Mouse (Mus musculus) liver, embryonic 16.5 days (tissue): ENCODE data around the gene Hnf1b. TPM values are rescaled to one million over a fixed set of nuclear protein-coding genes. Genes with fewer than 3 reads are reported as not detected.
A peak's percentile ranks its signal among the peaks of the same experiment; 100 is the strongest.

ENCODE experiments used
- ATAC-seq: fragments of 200-750 bp; cut with Nextera tagmentation; 2 replicates; pipeline ENCODE4 v1.8.0; 2017; ENCODE audit warnings: low read depth, mild to moderate bottlenecking, moderate number of reproducible peaks, moderate library complexity
- H3K27ac ChIP-seq: fragments of 300-500 bp; sonication (generic); 2 replicates; pipeline ENCODE4 v1.5.1; 2014; ENCODE audit warnings: mild to moderate bottlenecking, low read length
- H3K27me3 ChIP-seq: fragments of 300-500 bp; sonication (generic); 2 replicates; pipeline ENCODE4 v1.6.1; 2014; ENCODE audit warnings: low read depth, low read length, mixed read lengths; ENCODE audit not compliant: control insufficient read depth, insufficient read depth
- H3K36me3 ChIP-seq: fragments of 300-500 bp; sonication (generic); 2 replicates; pipeline ENCODE4 v1.6.1; 2014; ENCODE audit warnings: mild to moderate bottlenecking; ENCODE audit not compliant: control insufficient read depth, insufficient read depth
- H3K4me1 ChIP-seq: fragments of 300-500 bp; sonication (generic); 2 replicates; pipeline ENCODE4 v1.6.1; 2014; ENCODE audit warnings: low read depth, low read length, mixed read lengths; ENCODE audit not compliant: control insufficient read depth
- H3K4me2 ChIP-seq: fragments of 300-500 bp; sonication (generic); 2 replicates; pipeline ENCODE4 v1.6.1; 2014; ENCODE audit warnings: low read depth, low read length, mixed read lengths
- H3K4me3 ChIP-seq: fragments of 300-500 bp; sonication (generic); 2 replicates; pipeline ENCODE4 v1.5.1; 2014; ENCODE audit warnings: low read depth, mild to moderate bottlenecking, low read length
- H3K9ac ChIP-seq: fragments of 300-500 bp; sonication (generic); 2 replicates; pipeline ENCODE4 v1.6.1; 2014; ENCODE audit warnings: low read depth, low read length
- H3K9me3 ChIP-seq: fragments of 300-500 bp; sonication (generic); replicated peaks from 2 replicates; pipeline ENCODE4 v1.6.1; 2016; ENCODE audit warnings: low read length; ENCODE audit not compliant: control insufficient read depth
- WGBS: fragments of 180-500 bp; shearing (Covaris S2); extraction: QIAGEN DNeasy Blood & Tissue Kit; methylation state at CpG from one replicate; pipeline ENCODE4 v1.1.7; 2014; ENCODE audit not compliant: insufficient replicate concordance; 5-methylcytosine and 5-hydroxymethylcytosine counted together
- polyA plus RNA-seq: library from polyadenylated mRNA; unstranded; fragments of >200 nt; fragmentation: Nextera tagmentation; extraction: Ambion mirVana; gene quantifications from 2 replicates; pipeline ENCODE4 v1.2.1, GENCODE M21; 2015

Gene Hnf1b
- 4.6 and 5.9 TPM in 2 replicates for polyA plus RNA-seq

GRCm38 (mm10) chr11:83849529-83850335, at the start of gene Hnf1b:
TSS of gene Hnf1b (plus strand) at chr11:83850063.
- WGBS, result 6% methylated on average over 32 of the region's 36 CpGs
- Histone ChIP-seq H3K9ac (peak within 1 kb of the TSS; percentile 47), H3K4me2 (peak within 1 kb of the TSS; percentile 46), H3K4me3 (peak within 1 kb of the TSS; percentile 48), H3K27me3 (peaks cover 49% of the 10 kb centered on the region), H3K36me3 (no peaks in the 10 kb centered on the region), H3K4me1 (no peaks in the 10 kb centered on the region; the same call in 1 of the 2 replicates), H3K9me3 (no peaks in the 10 kb centered on the region), H3K27ac (peak within 1 kb of the TSS; percentile 50)
- no peak for ATAC-seq

- ATAC-seq, result no peak
- H3K4me1 ChIP-seq, result no peaks in the 10 kb centered on the region
- H3K4me2 ChIP-seq, result no peak overlapping the region
- 57% methylated on average over 8 of the region's 8 CpGs for WGBS
- no peak overlapping the region for H3K9ac ChIP-seq
- no peaks in the 10 kb centered on the region for H3K27me3 ChIP-seq
- H3K36me3 ChIP-seq, result no peaks in the 10 kb centered on the region
- no peak overlapping the region for H3K4me3 ChIP-seq
- no peak overlapping the region for H3K27ac ChIP-seq
- no peaks in the 10 kb centered on the region for H3K9me3 ChIP-seq
Measured at GRCm38 (mm10) chr11:83802166-83802565, 47.7 kb upstream of the Hnf1b start.

- no peak overlapping the region for H3K27ac ChIP-seq
- no peaks in the 10 kb centered on the region for H3K4me1 ChIP-seq
- H3K36me3 ChIP-seq, result no peaks in the 10 kb centered on the region
- no peak overlapping the region for H3K4me3 ChIP-seq
- H3K9ac ChIP-seq, result no peak overlapping the region
- 79% methylated on average over 4 of the region's 4 CpGs for WGBS
- no peaks in the 10 kb centered on the region for H3K27me3 ChIP-seq
- H3K9me3 ChIP-seq, result no peaks in the 10 kb centered on the region
- ATAC-seq, result no peak
- no peak overlapping the region for H3K4me2 ChIP-seq
Measured at GRCm38 (mm10) chr11:83802581-83802980, 47.3 kb upstream of the Hnf1b start.

- WGBS, result 73% methylated on average over 8 of the region's 8 CpGs
- H3K4me1 ChIP-seq, result no peaks in the 10 kb centered on the region
- no peaks in the 10 kb centered on the region for H3K9me3 ChIP-seq
- ATAC-seq, result no peak
- no peak overlapping the region for H3K4me3 ChIP-seq
- H3K9ac ChIP-seq, result no peak overlapping the region
- H3K4me2 ChIP-seq, result no peak overlapping the region
- no peaks in the 10 kb centered on the region for H3K36me3 ChIP-seq
- H3K27me3 ChIP-seq, result no peaks in the 10 kb centered on the region
- no peak overlapping the region for H3K27ac ChIP-seq
Measured at GRCm38 (mm10) chr11:83810441-83810840, 39.4 kb upstream of the Hnf1b start.

GRCm38 (mm10) chr11:83815191-83815590, 34.7 kb upstream of the Hnf1b start:
- Histone ChIP-seq H3K27me3 (no peaks in the 10 kb centered on the region), H3K36me3 (no peaks in the 10 kb centered on the region), H3K4me3 (no peak overlapping the region), H3K4me1 (no peaks in the 10 kb centered on the region), H3K9me3 (no peaks in the 10 kb centered on the region), H3K9ac (no peak overlapping the region), H3K27ac (no peak overlapping the region), H3K4me2 (no peak overlapping the region)
- 68% methylated on average over 5 of the region's 5 CpGs for WGBS
- no peak for ATAC-seq

- Histone ChIP-seq H3K9ac (no peak overlapping the region), H3K27ac (no peak overlapping the region), H3K36me3 (no peaks in the 10 kb centered on the region), H3K27me3 (no peaks in the 10 kb centered on the region), H3K4me2 (no peak overlapping the region), H3K9me3 (no peaks in the 10 kb centered on the region), H3K4me1 (no peaks in the 10 kb centered on the region), H3K4me3 (no peak overlapping the region)
- WGBS, result 4% methylated on average over 9 of the region's 9 CpGs
- ATAC-seq, result no peak
Measured at GRCm38 (mm10) chr11:83815628-83816027, 34.2 kb upstream of the Hnf1b start.

- 66% methylated on average over 6 of the region's 6 CpGs for WGBS
- H3K4me1 ChIP-seq, result no peaks in the 10 kb centered on the region
- H3K9ac ChIP-seq, result no peak overlapping the region
- no peak overlapping the region for H3K4me2 ChIP-seq
- H3K4me3 ChIP-seq, result no peak overlapping the region
- ATAC-seq, result no peak
- H3K27ac ChIP-seq, result no peak overlapping the region
- no peaks in the 10 kb centered on the region for H3K27me3 ChIP-seq
- H3K9me3 ChIP-seq, result no peaks in the 10 kb centered on the region
- H3K36me3 ChIP-seq, result no peaks in the 10 kb centered on the region
Measured at GRCm38 (mm10) chr11:83817048-83817447, 32.8 kb upstream of the Hnf1b start.

GRCm38 (mm10) chr11:83817994-83818393, 31.9 kb upstream of the Hnf1b start:
- Histone ChIP-seq H3K4me3 (no peak overlapping the region), H3K36me3 (no peaks in the 10 kb centered on the region), H3K27me3 (no peaks in the 10 kb centered on the region), H3K9me3 (no peaks in the 10 kb centered on the region), H3K27ac (no peak overlapping the region), H3K4me2 (no peak overlapping the region), H3K4me1 (no peaks in the 10 kb centered on the region), H3K9ac (no peak overlapping the region)
- no peak for ATAC-seq
- WGBS, result 49% methylated on average over 4 of the region's 4 CpGs

- ATAC-seq, result no peak
- no peaks in the 10 kb centered on the region for H3K27me3 ChIP-seq
- H3K9ac ChIP-seq, result no peak overlapping the region
- no peak overlapping the region for H3K27ac ChIP-seq
- H3K4me1 ChIP-seq, result no peaks in the 10 kb centered on the region
- H3K4me3 ChIP-seq, result no peak overlapping the region
- no peak overlapping the region for H3K4me2 ChIP-seq
- WGBS, result 42% methylated on average over 9 of the region's 9 CpGs
- no peaks in the 10 kb centered on the region for H3K9me3 ChIP-seq
- H3K36me3 ChIP-seq, result no peaks in the 10 kb centered on the region
Measured at GRCm38 (mm10) chr11:83818591-83819127, 31.2 kb upstream of the Hnf1b start.
